Mouse (Mus musculus): ENCODE measurements at regions not wholly inside any gene's neighbourhood (a gene's known extent, or its start where the extent isn't known, plus 50 kb on each side); places are given as distances from the start of the nearest gene placed in this dataset.
A peak's percentile ranks its signal among the peaks of the same experiment; 100 is the strongest.

GRCm38 (mm10) chr1:81516575-81517210, 439.9 kb downstream of the Nyap2 start:
- peak; percentile 48 for DNase-seq (ENCODE audit: low spot score)

- no peak for DNase-seq (ENCODE audit: low spot score)
Observed at GRCm38 (mm10) chr1:81520420-81521273, 443.9 kb downstream of the Nyap2 start.

GRCm38 (mm10) chr1:81522929-81523328, 446.2 kb downstream of the Nyap2 start:
- DNase-seq (ENCODE audit: low spot score) = peak; percentile 28

GRCm38 (mm10) chr1:81525821-81526220, 449.1 kb downstream of the Nyap2 start:
- DNase-seq (ENCODE audit: low spot score) = no peak

GRCm38 (mm10) chr1:81537836-81538235, 461.1 kb downstream of the Nyap2 start:
- no peak for DNase-seq (ENCODE audit: low spot score)

- no peak for DNase-seq (ENCODE audit: low spot score)
Observed at GRCm38 (mm10) chr1:81539591-81540311, 463.0 kb downstream of the Nyap2 start.

GRCm38 (mm10) chr1:81548906-81549305, 472.2 kb downstream of the Nyap2 start:
- no peak for DNase-seq (ENCODE audit: low spot score)

GRCm38 (mm10) chr1:81549706-81550105, 473.0 kb downstream of the Nyap2 start:
- DNase-seq (ENCODE audit: low spot score) = no peak

- DNase-seq (ENCODE audit: low spot score) = no peak
Observed at GRCm38 (mm10) chr1:81552731-81553130, 476.0 kb downstream of the Nyap2 start.

GRCm38 (mm10) chr1:81576965-81577664, 500.4 kb downstream of the Nyap2 start:
- no peak for DNase-seq (ENCODE audit: low spot score)

GRCm38 (mm10) chr1:81577665-81578201, 501.0 kb downstream of the Nyap2 start:
- no peak for DNase-seq (ENCODE audit: low spot score)

GRCm38 (mm10) chr1:81581208-81581607, 504.5 kb downstream of the Nyap2 start:
- DNase-seq (ENCODE audit: low spot score) = no peak

- DNase-seq (ENCODE audit: low spot score) = no peak
Observed at GRCm38 (mm10) chr1:81587780-81588307, 511.1 kb downstream of the Nyap2 start.

GRCm38 (mm10) chr1:81591623-81592022, 514.9 kb downstream of the Nyap2 start:
- no peak for DNase-seq (ENCODE audit: low spot score)

GRCm38 (mm10) chr1:81593280-81594182, 516.8 kb downstream of the Nyap2 start:
- peak; percentile 52 for DNase-seq (ENCODE audit: low spot score)

- DNase-seq (ENCODE audit: low spot score) = no peak
Observed at GRCm38 (mm10) chr1:81594183-81594515, 517.4 kb downstream of the Nyap2 start.

GRCm38 (mm10) chr1:81594606-81595005, 517.9 kb downstream of the Nyap2 start:
- no peak for DNase-seq (ENCODE audit: low spot score)

- no peak for DNase-seq (ENCODE audit: low spot score)
Observed at GRCm38 (mm10) chr1:81608772-81609171, 532.0 kb downstream of the Nyap2 start.

GRCm38 (mm10) chr1:81618880-81619279, 542.1 kb downstream of the Nyap2 start:
- DNase-seq (ENCODE audit: low spot score) = no peak

- DNase-seq (ENCODE audit: low spot score) = no peak
Observed at GRCm38 (mm10) chr1:81624141-81624540, 547.4 kb downstream of the Nyap2 start.

GRCm38 (mm10) chr1:81632704-81633103, 556.0 kb downstream of the Nyap2 start:
- no peak for DNase-seq (ENCODE audit: low spot score)
